Mouse (Mus musculus) liver, adult 2 months (tissue): ENCODE measurements around the gene Cct4. TPM values are rescaled to one million over a fixed set of nuclear protein-coding genes. Genes with fewer than 3 reads are reported as not detected.
A peak's percentile ranks its signal among the peaks of the same experiment; 100 is the strongest.

Experiments
- DNase-seq: peaks from one replicate; pipeline ENCODE4 v3.0.0-alpha.2; 2011; ENCODE audit warnings: low read depth, low spot score; ENCODE audit errors: extremely low read depth
- H3K27ac ChIP-seq: fragments of 200-500 bp; replicated peaks from 2 replicates; pipeline ENCODE4 v1.5.1; 2012; ENCODE audit warnings: low read depth, mild to moderate bottlenecking, control low read depth, inconsistent platforms, low read length; ENCODE audit not compliant: insufficient read depth
- H3K27me3 ChIP-seq: fragments of 200-500 bp; 2 replicates; pipeline ENCODE4 v1.6.1; 2012; ENCODE audit warnings: mild to moderate bottlenecking, moderate library complexity, low read length, inconsistent platforms; ENCODE audit not compliant: control insufficient read depth, insufficient read depth
- H3K36me3 ChIP-seq: fragments of 200-500 bp; 2 replicates; pipeline ENCODE4 v1.6.1; 2012; ENCODE audit warnings: low read length, inconsistent platforms; ENCODE audit not compliant: control insufficient read depth, insufficient read depth
- H3K4me1 ChIP-seq: fragments of 200-500 bp; 2 replicates; pipeline ENCODE4 v1.6.1; 2011; ENCODE audit warnings: low read length; ENCODE audit not compliant: control insufficient read depth, insufficient read depth
- H3K4me3 ChIP-seq: fragments of 200-500 bp; 2 replicates; pipeline ENCODE4 v1.5.1; 2011; ENCODE audit warnings: low read depth, mild to moderate bottlenecking, control low read depth, low read length, moderate library complexity; ENCODE audit not compliant: insufficient read depth
- H3K79me2 ChIP-seq: fragments of 200-500 bp; 2 replicates; pipeline ENCODE4 v1.6.1; 2012; ENCODE audit warnings: inconsistent platforms, mild to moderate bottlenecking, low read length, moderate library complexity; ENCODE audit not compliant: control insufficient read depth, insufficient read depth
- H3K9ac ChIP-seq: fragments of 200-500 bp; 2 replicates; pipeline ENCODE4 v1.6.1; 2012; ENCODE audit warnings: low read depth, mild to moderate bottlenecking, control low read depth, inconsistent platforms, low read length
- CTCF ChIP-seq: fragments of 200-500 bp; IDR thresholded peaks from 2 replicates; pipeline ENCODE4 v1.5.1; 2011; ENCODE audit warnings: low read depth, low read length, control low read depth
- POLR2A ChIP-seq: fragments of 200-500 bp; IDR thresholded peaks from 2 replicates; pipeline ENCODE4 v1.6.1; 2011; ENCODE audit warnings: low read length, control low read depth; ENCODE audit not compliant: insufficient read depth; ENCODE audit errors: extremely low read depth
- WGBS: fragments of 180-500 bp; shearing (Covaris S2); methylation state at CpG from one replicate; pipeline ENCODE4 v1.1.7; 2018; 5-methylcytosine and 5-hydroxymethylcytosine counted together
- polyA plus RNA-seq: library from polyadenylated mRNA; depleted of rRNA; stranded (reverse); fragments of >200 nt; gene quantifications from 2 replicates; pipeline ENCODE4 v1.2.3, GENCODE M21; 2012
- total RNA-seq: library from RNA; depleted of rRNA; stranded (reverse); fragments of >200 nt; gene quantifications from 2 replicates; pipeline ENCODE4 v1.2.3, GENCODE M21; 2014

Gene Cct4
- total and polyA plus RNA-seq, 2 experiments: 86.8 to 89.2 TPM

GRCm38 (mm10) chr11:22987357-22987756 lies 3.0 kb upstream of the Cct4 start:
- 36% methylated on average over 2 of the region's 2 CpGs for WGBS
- H3K36me3 ChIP-seq: no peaks in the 10 kb centered on the region
- H3K9ac ChIP-seq: no peak overlapping the region
- H3K27me3 ChIP-seq: no peaks in the 10 kb centered on the region
- peak; percentile 69 for DNase-seq
- H3K27ac ChIP-seq: no peak overlapping the region
- H3K4me3 ChIP-seq: no peak overlapping the region
- TF ChIP-seq CTCF (peak; percentile 72), POLR2A (no peak)
- peaks cover 13% of the 10 kb centered on the region for H3K79me2 ChIP-seq
- H3K4me1 ChIP-seq: peaks cover 7% of the 10 kb centered on the region

DNA sequence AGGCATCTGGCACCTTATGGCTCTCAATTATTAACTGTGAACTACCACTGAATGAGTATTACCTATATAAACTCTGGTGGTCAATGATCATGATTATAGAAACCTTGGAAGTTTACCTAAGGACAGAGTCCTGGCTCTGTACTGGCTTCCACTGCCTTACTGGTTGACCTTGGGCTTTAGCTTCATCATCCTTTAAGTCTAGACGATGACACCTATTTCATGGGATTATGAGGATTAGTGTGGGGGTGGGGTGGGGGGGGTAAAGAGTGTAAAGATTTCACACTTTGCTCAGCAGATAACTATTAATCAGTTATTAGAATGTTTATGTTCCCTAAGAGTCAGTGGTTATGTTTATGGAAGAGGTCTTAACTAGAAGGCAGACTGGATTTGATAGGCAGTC lies 533 bp upstream of the Cct4 start:
- 57% methylated on average over 1 of the region's 1 CpGs for WGBS
- H3K4me1 ChIP-seq: peaks cover 7% of the 10 kb centered on the region
- no peak for TF ChIP-seq CTCF
- no peak for TF ChIP-seq POLR2A
- no peak overlapping the region for H3K27ac ChIP-seq
- DNase-seq: no peak
- H3K4me3 ChIP-seq: peak overlapping the region; percentile 81; the same call in 1 of the 2 replicates
- no peaks in the 10 kb centered on the region for H3K27me3 ChIP-seq
- peaks cover 11% of the 10 kb centered on the region for H3K36me3 ChIP-seq
- H3K9ac ChIP-seq: no peak overlapping the region
- H3K79me2 ChIP-seq: peaks cover 15% of the 10 kb centered on the region

DNA sequence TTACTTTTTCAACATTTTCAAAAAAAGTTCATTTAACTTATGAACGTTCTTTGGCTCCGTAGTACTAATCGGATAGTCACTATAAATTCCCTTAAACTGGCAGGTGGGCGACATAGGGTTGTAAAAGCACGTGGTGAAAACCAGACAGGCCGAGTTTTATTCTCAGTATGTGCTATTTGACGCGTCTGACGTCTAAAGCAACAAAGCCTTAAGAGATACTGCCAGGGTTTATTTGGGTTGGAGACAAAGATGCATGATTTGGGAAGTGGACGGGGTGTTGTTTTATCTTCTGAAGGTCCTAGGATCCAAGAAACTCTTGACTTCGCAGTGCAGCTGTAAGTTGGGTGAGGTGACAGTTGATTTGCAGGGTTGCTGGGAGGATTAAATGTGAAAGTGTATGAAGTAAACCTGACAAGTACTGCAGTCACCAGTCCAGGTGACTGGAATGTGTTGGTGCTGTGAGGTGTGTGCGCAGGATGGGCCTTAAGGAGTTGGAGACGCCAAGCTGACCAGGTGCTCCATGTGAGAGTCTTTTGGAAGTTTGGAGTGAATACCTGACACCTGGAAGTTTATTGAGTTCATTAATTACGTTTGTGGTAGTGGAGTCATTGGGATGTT lies 1.0 kb downstream of the Cct4 start:
- Histone ChIP-seq H3K36me3 (peaks cover 22% of the 10 kb centered on the region), H3K79me2 (peaks cover 15% of the 10 kb centered on the region), H3K4me1 (peaks cover 7% of the 10 kb centered on the region), H3K27me3 (no peaks in the 10 kb centered on the region), H3K27ac (no peak overlapping the region), H3K4me3 (peak overlapping the region; percentile 81), H3K9ac (peak overlapping the region; percentile 73)
- 6% methylated on average over 14 of the region's 14 CpGs for WGBS
- no peak for TF ChIP-seq CTCF
- TF ChIP-seq POLR2A: no peak
- DNase-seq: no peak

DNA sequence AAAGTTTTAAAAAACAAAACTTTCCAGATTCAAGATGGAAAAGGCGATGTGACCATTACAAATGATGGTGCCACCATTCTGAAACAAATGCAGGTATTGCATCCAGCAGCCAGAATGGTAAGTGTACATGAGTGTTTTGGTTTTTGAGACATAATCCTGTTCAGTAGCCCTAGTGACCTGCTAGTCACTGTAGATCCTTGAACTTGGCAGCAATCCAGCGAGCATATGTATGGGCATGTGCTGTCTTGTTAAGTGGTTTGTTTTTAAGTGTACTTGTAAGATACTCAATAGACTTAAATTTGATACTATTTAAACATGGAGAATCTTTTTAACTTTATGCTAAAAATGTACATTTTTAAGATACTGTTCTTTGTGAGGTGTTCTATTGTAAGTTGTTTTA lies 4.0 kb downstream of the Cct4 start:
- TF ChIP-seq CTCF (no peak), POLR2A (no peak)
- H3K36me3 ChIP-seq: peaks cover 42% of the 10 kb centered on the region
- no peaks in the 10 kb centered on the region for H3K27me3 ChIP-seq
- no peak overlapping the region for H3K27ac ChIP-seq
- H3K4me1 ChIP-seq: peaks cover 7% of the 10 kb centered on the region
- 78% methylated on average over 2 of the region's 2 CpGs for WGBS
- H3K4me3 ChIP-seq: no peak overlapping the region
- DNase-seq: no peak
- no peak overlapping the region for H3K9ac ChIP-seq
- peaks cover 15% of the 10 kb centered on the region for H3K79me2 ChIP-seq

DNA sequence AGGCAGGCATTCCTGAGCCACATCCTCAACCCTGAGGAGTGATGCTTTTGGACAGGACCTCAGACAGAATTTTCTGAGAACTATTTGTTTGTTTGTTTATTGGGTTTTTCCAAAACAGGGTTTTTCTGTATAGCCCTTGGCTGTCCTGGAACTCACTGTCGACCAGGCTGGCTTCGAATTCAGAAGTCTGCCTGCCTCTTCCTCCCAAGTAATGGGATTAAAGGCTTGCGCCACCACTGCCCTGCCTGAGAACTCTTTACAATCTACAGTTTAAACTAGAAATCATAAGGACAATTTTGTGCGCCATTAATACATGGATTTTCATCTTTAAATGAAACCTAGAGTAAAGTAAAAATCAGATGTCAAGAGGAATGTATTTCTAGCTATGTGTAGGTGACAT lies 5.1 kb downstream of the Cct4 start:
- WGBS: 93% methylated on average over 4 of the region's 4 CpGs
- H3K36me3 ChIP-seq: peaks cover 54% of the 10 kb centered on the region
- H3K4me3 ChIP-seq: no peak overlapping the region
- TF ChIP-seq POLR2A (no peak), CTCF (no peak)
- H3K79me2 ChIP-seq: peaks cover 15% of the 10 kb centered on the region
- no peak overlapping the region for H3K27ac ChIP-seq
- no peaks in the 10 kb centered on the region for H3K27me3 ChIP-seq
- no peak for DNase-seq
- H3K9ac ChIP-seq: no peak overlapping the region
- peaks cover 7% of the 10 kb centered on the region for H3K4me1 ChIP-seq

GRCm38 (mm10) chr11:22998308-22998707 lies 8.0 kb downstream of the Cct4 start:
- 78% methylated on average over 1 of the region's 1 CpGs for WGBS
- no peak overlapping the region for H3K27ac ChIP-seq
- H3K4me1 ChIP-seq: no peaks in the 10 kb centered on the region
- H3K9ac ChIP-seq: no peak overlapping the region
- H3K27me3 ChIP-seq: no peaks in the 10 kb centered on the region
- H3K36me3 ChIP-seq: peaks cover 76% of the 10 kb centered on the region
- DNase-seq: no peak
- H3K4me3 ChIP-seq: no peak overlapping the region
- no peak for TF ChIP-seq POLR2A
- no peak for TF ChIP-seq CTCF
- H3K79me2 ChIP-seq: peaks cover 2% of the 10 kb centered on the region; the same call in 1 of the 2 replicates
